Mouse (Mus musculus): ENCODE results near the gene Antxr2.

DNA sequence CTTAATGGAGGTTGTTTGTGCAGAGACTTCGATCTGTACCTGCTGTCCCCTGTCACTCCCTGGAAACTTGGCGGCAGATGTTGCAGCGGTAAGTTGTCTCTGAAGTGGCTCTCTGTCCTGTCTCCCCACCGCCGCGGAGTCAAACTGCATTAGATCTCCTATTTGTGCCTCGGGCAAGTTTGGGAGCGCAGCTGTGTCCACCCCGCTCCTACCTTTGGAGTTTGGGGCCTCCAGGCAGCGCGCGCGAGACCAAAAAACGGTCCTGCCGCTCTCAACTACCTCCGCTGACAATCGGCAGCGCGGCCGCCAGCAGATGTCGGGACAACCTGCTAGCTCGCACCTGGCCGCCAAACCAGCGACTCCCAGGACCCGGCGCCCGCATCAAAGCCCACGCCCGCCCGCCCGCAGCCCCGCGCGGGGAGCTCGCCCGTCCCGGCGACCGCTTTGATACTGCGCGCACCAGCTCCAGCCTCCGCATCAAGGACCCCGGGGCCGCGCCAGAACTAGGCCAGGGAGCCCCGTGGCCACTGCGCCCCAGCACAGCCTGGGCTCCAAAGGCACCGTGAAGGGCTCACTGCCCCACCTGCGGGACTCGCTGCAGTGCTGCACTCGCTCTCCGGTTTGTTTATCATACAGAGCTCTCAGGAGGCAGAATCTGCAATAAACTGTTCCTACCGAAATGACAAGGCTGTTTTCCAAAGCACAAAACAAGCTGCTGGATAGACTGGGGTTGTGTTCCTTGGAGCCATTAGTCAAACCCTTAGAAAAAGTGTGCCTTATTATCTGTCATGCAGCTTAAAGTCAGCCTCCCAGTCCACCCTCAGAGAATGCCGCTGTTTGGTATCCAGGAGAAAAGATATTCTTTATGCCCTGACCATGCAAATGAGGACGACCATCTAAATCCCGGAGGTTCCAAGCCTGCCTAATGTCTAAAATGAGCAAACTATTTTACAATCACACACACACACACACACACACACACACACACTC lies 95.4 kb downstream of the Antxr2 start:
- TF ChIP-seq POLR2A (IDR thresholded peaks at IDR 0.05; ENCODE audit: low read depth, low read length), result no peak
- 0 out of 2 replicates have a peak, but pooled peaks have one; percentile 25 for TF ChIP-seq CTCF (conservative IDR thresholded peaks at IDR 0.05; ENCODE audit: insufficient read depth, insufficient read length, low read depth, low read length)

Measured in kidney, adult 2 months (tissue).